Mouse (Mus musculus) embryonic stem cell, embryonic (primary cell): ENCODE data around the gene Opn5.

Experiments used
- CTCF ChIA-PET, 4 experiments: fragments of 300-600 bp in 2 of 4; fragments of 350-600 bp in 2 of 4; sonication (Branson Sonifier 250); formaldehyde crosslinking; loops; one replicate each; lab custom pipeline; 2022; ENCODE audit warnings: inconsistent platforms in 2 of 4; lab: Charles Lee
- POLR2A ChIA-PET, 4 experiments: fragments of 300-600 bp in 2 of 4; fragments of 350-600 bp in 2 of 4; sonication (Branson Sonifier 250); formaldehyde crosslinking; loops; one replicate each; lab custom pipeline; 2022; ENCODE audit warnings: antibody characterized with exemption in 4 of 4, inconsistent platforms in 1 of 4; lab: Charles Lee

Gene Opn5

GRCm38 (mm10) chr17:42611295-42611694 lies at the start of gene Opn5:
Gene Opn5 (minus strand): TSS chr17:42611395.
- ChIA-PET CTCF (interaction anchor here in 1 of 4 experiments (1.3 kb wide), 1 partner anchor 353 kb away, joined by 3 read pairs; no protein-coding TSS in a partner anchor), POLR2A (interaction anchor here in 1 of 4 experiments (1.0 kb wide), 1 partner anchor 10 kb away, joined by 3 read pairs; no protein-coding TSS in a partner anchor)

- CTCF ChIA-PET, result interaction anchor here (0.5 to 1.4 kb wide), 8 partner anchors 14 to 894 kb away, joined by 3 to 5 read pairs (median 4); no protein-coding TSS in a partner anchor
- POLR2A ChIA-PET, result no interaction called here
Measured at GRCm38 (mm10) chr17:42658634-42659422, 47.6 kb upstream of the Opn5 start.

GRCm38 (mm10) chr17:42643416-42643815 lies 32.2 kb upstream of the Opn5 start:
- POLR2A ChIA-PET, result no interaction called here

DNA sequence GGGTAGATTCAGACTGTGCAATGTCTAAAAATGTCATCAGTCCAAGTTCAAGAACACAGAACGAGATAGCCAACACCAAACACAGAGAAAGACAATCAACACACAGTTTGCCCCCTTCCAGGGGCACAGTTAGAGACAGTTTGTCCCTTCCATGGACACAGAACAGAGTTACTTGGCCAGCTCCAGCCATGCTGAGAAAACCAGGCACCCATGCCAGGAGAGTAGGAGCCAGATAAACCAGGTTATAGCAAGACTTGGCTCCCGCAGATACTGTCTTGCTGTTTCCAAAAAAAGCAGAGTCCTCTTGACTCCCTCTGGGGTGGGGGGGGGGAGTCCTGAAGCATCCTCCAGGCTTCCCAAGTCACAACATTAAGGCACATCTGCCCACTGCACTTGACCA lies 19.0 kb upstream of the Opn5 start:
- ChIA-PET POLR2A (no interaction called here), CTCF (interaction anchor here in 1 of 4 experiments (0.9 kb wide), 1 partner anchor 17 kb away, joined by 3 read pairs; no protein-coding TSS in a partner anchor)

More at GRCm38 (mm10) chr17:42643416-42643815, 32.2 kb upstream of the Opn5 start:
- CTCF ChIA-PET, result no interaction called here

- POLR2A ChIA-PET, result no interaction called here
Measured at GRCm38 (mm10) chr17:42613043-42613737, 2.0 kb upstream of the Opn5 start.

DNA sequence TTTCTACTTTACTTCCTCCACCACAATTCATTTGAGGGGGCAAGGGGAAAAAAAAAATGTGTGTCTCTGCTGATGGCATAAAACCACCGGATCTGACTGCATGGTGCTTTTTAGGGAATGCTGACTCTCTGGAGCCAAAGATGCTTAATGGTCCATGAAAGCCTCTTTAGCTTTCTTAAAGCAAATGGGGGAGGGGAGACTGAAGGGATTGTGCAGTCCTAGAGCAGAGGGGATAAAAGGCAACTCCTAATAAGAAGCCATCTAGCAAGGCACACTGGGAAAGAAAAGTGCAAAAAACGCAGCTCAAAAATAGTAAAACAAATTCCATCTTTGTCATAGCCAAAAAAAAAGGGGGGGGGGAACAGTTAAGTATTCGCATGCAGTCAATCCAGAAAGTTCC lies 2.9 kb downstream of the Opn5 start:
- ChIA-PET POLR2A (interaction anchor here in 1 of 4 experiments (0.5 kb wide), 1 partner anchor 242 kb away, joined by 5 read pairs; no protein-coding TSS in a partner anchor), CTCF (interaction anchor here in 2 of 4 experiments (0.6 to 0.7 kb wide), 2 partner anchors 12 to 1744 kb away, joined by 3 to 18 read pairs; no protein-coding TSS in a partner anchor)

More at GRCm38 (mm10) chr17:42613043-42613737, 2.0 kb upstream of the Opn5 start:
- CTCF ChIA-PET, result interaction anchor here (0.5 to 1.8 kb wide), 39 partner anchors 9 to 1577 kb away, joined by 3 to 8 read pairs (median 3); no protein-coding TSS in a partner anchor

DNA sequence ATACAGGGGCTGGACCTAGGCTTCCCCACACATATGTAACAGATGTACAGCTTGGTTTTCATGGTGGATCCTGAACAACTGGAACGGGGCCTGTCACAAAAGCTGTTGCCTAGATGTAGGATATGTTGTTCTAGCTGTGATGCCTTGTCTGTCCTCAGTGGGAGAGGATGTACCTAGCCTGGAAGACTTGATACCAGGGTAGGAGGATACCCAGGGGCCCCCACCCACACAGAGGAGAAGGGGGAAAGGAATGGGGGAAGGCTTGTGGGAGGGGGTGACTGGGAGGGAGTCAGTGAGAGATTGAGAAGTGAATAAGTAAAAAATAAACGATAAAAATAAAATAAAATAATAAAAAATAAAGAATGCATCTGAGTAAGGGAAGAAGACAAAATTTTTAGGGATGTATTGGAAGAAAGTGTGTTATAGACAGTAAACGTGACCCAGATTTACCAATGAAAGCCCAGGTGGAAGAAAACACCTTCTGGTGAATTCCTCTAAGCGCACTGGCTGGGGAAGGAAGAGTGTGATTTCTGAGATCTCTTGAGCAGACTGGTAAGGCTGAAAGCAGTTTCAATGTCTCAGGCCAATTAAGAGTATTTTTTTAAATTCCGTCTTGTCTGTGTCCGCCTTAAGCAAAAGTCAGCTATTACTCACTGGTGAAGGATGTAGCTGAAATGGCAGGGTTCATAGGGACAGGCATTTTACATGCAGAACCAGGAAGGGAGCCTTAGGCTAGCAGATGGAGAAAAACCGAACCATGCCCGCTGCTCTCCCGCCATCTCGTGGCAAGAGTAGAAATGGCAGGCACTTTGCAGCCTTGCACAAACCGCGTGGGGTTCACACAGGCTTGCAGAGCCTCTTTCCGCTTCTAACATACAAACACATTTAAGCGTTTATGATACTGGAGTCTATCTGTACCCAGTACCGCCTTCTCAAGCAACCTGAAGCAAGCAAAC lies 8.1 kb downstream of the Opn5 start:
- POLR2A ChIA-PET, result no interaction called here
- CTCF ChIA-PET, result interaction anchor here in 3 of 4 experiments (0.6 to 1.6 kb wide), 6 partner anchors 10 to 722 kb away, joined by 3 to 7 read pairs (median 4); no protein-coding TSS in a partner anchor

DNA sequence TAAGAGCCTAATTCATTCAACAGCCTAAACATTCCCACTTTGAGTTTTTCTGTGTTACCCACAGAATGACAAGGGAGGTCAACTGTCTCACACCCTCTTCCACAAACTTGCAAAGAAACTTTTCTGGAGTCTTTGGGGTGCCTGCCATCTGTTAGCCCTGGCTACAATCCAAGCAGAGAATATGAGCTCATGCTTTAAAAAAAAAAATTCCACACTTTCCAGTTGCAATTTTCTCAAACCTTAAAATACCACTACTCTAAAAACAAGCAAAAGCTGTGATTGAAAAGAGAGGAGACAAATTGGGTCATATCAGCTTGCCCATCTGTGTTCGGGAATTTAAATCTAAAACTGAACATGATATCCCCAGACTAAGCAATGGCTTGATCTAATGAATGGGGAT lies 24.7 kb downstream of the Opn5 start:
- CTCF ChIA-PET, result no interaction called here
- POLR2A ChIA-PET, result no interaction called here

GRCm38 (mm10) chr17:42583029-42583331 lies 28.2 kb downstream of the Opn5 start:
- ChIA-PET CTCF (no interaction called here), POLR2A (no interaction called here)

DNA sequence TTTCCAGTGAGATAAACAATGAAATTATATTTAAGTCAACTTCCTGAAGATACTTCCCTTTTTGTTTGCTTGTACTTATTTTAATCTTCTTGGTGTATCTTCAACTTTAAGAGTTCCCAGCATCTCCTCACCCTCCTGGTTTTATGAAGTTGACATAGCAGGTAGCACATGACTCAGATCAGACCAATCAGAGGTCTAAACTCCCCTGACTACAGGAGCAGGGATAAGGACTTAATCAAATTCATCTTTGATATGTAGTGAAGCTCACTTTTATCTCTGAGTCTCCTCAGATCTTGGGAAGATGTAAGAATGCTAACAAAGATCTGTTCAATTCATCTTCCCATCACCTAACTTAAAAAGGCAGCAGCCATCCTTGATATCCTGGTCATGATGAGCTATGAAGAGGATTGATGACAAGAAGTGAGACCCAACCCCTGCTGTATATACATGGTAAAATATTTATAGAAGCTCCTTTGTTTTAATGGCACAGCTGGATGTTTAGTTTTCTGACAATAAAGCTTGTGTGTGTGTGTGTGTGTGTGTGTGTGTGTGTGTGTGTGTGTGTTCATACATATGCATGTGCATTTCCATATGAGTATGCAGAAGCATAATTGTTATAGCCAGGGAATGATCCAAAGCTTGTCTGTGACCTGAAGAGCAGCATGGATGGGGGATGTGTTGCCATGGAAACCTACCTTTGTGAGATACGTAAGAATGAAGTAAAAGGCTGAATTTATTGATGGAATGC lies 28.7 kb downstream of the Opn5 start:
- ChIA-PET POLR2A (no interaction called here), CTCF (no interaction called here)

DNA sequence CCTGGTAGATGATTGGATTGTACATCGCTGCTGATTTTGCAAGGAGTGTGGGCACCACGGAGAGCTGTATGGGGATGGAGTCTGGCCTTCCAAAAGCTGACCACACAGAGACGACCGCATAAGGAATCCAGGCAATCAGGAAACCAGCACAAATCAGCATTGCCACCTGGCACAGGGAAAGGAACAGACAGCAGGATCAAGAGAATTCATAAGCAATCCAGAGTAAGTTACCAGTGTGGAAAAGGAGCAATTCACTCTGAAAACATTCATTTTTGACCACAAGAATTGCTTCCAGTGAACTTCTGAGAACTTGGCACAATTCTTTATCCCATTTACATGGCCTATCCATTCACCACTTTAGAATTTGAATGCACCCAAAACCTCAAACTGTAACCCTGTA lies 30.6 kb downstream of the Opn5 start:
- ChIA-PET CTCF (no interaction called here), POLR2A (no interaction called here)

DNA sequence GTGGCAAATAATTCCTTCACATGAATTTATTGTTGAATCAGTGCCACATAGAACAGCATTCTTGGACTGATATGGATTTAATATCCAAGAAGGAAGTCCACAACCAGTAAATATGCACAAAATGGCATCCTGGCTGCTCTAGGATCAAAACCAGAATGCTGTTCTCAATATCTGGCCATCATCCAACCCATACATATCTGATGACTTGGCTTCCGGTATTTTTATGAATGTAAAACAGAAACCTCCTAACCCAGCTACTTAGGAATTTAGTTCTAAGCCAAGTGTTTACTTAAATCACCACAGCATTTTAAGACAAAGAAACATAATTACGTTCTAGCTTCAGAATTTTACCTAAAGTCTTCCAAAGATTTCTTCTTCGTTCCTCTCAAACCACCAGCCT lies 31.0 kb downstream of the Opn5 start:
- POLR2A ChIA-PET, result no interaction called here
- CTCF ChIA-PET, result no interaction called here

DNA sequence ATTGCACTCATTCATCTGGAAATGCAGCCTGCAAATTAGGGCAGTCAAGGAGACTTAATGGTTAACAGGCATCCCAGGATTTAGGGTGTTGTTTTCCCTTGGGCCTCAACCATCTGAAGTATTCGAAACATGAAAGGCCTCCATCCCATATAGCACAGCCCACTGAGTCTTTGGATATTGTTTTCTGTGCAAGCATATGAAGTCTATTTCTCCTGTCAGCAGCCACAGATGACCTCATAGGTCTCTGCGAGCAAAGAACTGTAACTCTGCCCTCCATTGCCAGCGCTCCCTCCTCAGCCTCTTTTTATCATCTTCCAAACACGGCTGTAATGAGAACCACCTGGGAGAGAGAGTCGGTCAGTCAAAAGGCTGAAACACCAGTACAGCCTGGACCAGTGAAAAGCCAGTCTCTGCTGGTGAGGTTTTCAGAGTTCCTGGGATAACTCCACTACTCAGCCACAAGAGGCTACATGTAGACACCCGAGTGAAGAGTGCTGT lies 34.5 kb downstream of the Opn5 start:
- ChIA-PET POLR2A (no interaction called here), CTCF (no interaction called here)

- POLR2A ChIA-PET, result no interaction called here
Measured at GRCm38 (mm10) chr17:42573786-42574185, 37.4 kb downstream of the Opn5 start.

DNA sequence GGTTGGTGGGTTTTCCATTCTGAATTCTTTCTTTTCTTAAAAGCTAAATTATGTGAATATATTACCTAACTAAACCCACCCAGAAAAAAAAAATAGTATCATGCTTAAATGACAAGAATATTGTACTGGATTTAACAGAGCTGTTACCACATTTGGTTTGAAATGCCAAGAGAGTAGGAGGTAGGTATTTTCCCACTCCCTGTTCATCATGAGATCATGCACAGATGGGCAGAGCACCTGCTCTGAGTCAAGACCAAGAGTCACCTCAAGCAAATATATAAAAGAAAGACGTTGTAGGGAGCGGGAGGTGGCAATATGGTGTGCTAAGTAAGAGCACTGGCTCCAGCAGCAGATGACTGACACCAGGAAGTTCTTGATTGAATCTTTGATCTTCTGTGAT lies 61.6 kb downstream of the Opn5 start:
- POLR2A ChIA-PET, result no interaction called here
- CTCF ChIA-PET, result no interaction called here

More at GRCm38 (mm10) chr17:42573786-42574185, 37.4 kb downstream of the Opn5 start:
- CTCF ChIA-PET, result no interaction called here

- POLR2A ChIA-PET, result no interaction called here
- CTCF ChIA-PET, result no interaction called here
Measured at GRCm38 (mm10) chr17:42530147-42530546, 81.0 kb downstream of the Opn5 start.

DNA sequence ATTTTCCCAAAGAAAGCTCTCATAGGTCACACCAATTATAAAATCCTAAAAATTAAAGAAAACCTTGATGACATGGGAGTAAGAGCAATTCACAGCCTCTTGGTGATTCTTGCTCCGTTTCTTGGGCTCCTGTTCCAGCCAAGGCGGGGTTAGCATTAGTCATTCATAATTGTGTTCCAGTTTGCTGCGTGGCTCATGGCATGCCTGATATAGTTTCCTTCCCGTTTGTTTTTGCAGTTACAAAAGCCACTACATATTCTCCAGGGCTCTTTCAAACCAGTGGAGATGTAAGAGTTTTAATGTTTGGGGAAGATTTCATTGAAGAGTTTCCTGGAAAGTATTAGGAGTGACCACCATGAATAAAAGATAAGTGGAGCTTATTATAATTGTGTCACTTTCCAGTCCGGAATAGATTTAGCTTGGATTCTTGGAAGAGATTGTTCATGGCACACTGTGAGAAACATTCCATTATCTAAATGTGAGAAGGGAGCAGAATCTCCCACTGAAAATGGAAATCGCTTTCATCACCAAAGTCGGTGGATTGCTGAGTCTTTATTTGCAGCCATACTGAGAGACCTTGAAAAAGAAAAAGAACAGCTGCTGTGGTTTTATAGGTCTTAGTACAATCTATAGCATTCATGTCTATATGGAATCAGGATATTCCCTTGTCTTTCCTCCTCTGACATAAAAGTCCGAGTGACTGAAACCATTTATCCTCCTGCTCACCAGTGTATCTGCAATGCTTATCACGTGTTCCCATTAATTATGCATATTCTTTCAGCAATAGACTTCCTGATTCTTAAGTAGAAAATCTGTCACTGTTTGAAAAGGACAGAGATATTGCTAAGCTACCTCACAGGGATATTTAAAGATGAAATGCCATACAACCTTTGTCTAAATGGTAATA lies 101.6 kb downstream of the Opn5 start:
- POLR2A ChIA-PET, result interaction anchor here in 1 of 4 experiments (0.6 kb wide), 1 partner anchor 935 kb away, joined by 4 read pairs; no protein-coding TSS in a partner anchor
- CTCF ChIA-PET, result no interaction called here
